Mouse (Mus musculus): ENCODE measurements around the gene Mroh8. TPM values are rescaled to one million over a fixed set of nuclear protein-coding genes. Genes with fewer than 3 reads are reported as not detected.
"Not testable (repeated sequence)": the region's sequence is repeated elsewhere in the genome, so short reads cannot be mapped to it uniquely, and the experiment has no call there.

The Mroh8 gene
- polyA plus RNA-seq, 1 experiment from 2014 or later: 0.74 TPM

- Histone ChIP-seq H3K9ac (no peak overlapping the region), H3K36me3 (replicated peaks) (peaks cover 16% of the 10 kb centered on the region), H3K4me1 (peaks cover 24% of the 10 kb centered on the region), H3K27me3 (replicated peaks) (no peaks in the 10 kb centered on the region), H3K27ac (no peak overlapping the region), H3K9me3 (no peaks in the 10 kb centered on the region), H3K4me2 (no peak overlapping the region), H3K4me3 (no peak overlapping the region)
- no peak for ATAC-seq (replicated peaks)
- 95% methylated on average over 6 of the region's 6 CpGs for WGBS
Measured at GRCm38 (mm10) chr2:157283321-157283720, 4.0 kb upstream of the Mroh8 start.

DNA sequence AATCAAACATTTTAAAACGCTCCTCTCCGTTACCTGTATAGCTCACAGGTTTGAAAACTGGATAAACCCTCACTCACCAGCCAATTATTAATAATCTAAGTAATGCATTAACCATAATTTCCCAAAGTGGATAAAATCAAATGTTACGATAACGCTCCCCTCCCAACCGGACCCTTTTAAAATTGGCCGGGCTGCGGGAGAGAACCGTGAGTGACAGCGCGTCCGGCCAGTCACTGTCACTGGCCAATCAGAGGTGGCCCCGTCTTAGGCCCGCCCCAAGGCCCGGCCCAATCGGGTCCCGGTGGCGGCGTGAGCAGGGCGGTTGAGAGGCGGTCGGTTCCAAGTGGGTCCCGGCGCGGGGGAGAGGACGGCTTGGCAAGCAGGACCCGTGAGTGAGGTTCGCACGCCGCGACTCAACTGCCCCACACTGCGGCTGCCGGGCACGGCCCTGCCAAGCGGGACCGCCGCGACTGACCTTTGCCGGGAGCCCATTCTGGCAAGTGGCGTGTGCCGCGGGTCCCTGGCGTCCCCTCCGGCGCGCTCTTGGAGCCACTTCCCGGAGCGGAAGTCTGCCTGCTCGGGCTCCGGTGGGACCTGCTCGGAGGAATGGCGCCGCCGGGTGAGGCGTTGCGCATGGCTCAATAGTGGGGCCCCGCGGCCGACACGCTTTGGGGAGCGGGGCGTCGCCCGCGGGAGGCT lies 483 bp downstream of the Mroh8 start, which contains the start of gene Rpn2:
Gene Rpn2 (plus strand): TSS at position 301 of the 699 bp plus-strand sequence.
- Histone ChIP-seq H3K9me3 (no peaks in the 10 kb centered on the region), H3K4me2 (peak within 1 kb of the TSS; percentile 57), H3K9ac (peak within 1 kb of the TSS; percentile 78), H3K4me1 (peaks cover 23% of the 10 kb centered on the region), H3K27me3 (replicated peaks) (no peaks in the 10 kb centered on the region), H3K36me3 (replicated peaks) (0 out of 2 replicates have a peak, but pooled peaks cover 5% of the 10 kb centered on the region), H3K27ac (peak within 1 kb of the TSS; percentile 95), H3K4me3 (peak within 1 kb of the TSS; percentile 73)
- peak; percentile 100 for ATAC-seq (replicated peaks)
- WGBS: under 1% methylated on average over 64 of the region's 64 CpGs

- no peak overlapping the region for H3K4me2 ChIP-seq
- no peak overlapping the region for H3K27ac ChIP-seq
- ATAC-seq (replicated peaks): no peak
- no peaks in the 10 kb centered on the region for H3K9me3 ChIP-seq
- no peaks in the 10 kb centered on the region for H3K4me1 ChIP-seq
- no peaks in the 10 kb centered on the region for H3K36me3 ChIP-seq (replicated peaks)
- H3K9ac ChIP-seq: no peak overlapping the region
- H3K4me3 ChIP-seq: no peak overlapping the region
- WGBS: 86% methylated on average over 6 of the region's 6 CpGs
- H3K27me3 ChIP-seq (replicated peaks): no peaks in the 10 kb centered on the region
Measured at GRCm38 (mm10) chr2:157263832-157264231, 15.5 kb downstream of the Mroh8 start.

DNA sequence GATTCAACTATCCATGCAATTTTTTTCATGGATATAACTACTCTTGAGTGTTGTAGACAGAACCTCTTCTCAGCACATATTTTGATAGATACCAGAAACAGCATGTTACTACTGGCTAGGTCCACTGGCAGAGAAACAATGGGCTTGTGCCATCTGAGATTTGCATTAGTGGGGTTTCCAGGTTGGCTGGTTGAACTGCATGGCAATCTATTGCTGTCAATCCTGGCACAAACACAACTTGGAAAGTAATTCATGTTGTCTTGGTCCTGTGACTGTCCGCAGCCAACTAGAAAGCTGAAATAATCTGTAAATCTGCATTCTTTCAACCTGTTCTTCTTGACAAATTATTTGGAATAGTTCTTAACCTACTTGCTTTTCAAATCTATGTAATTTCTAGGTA lies 16.2 kb downstream of the Mroh8 start:
- H3K4me2 ChIP-seq: no peak overlapping the region
- H3K4me1 ChIP-seq: no peaks in the 10 kb centered on the region
- WGBS: 85% methylated on average over 1 of the region's 1 CpGs
- H3K4me3 ChIP-seq: no peak overlapping the region
- ATAC-seq (replicated peaks): no peak
- no peak overlapping the region for H3K27ac ChIP-seq
- no peaks in the 10 kb centered on the region for H3K36me3 ChIP-seq (replicated peaks)
- H3K27me3 ChIP-seq (replicated peaks): no peaks in the 10 kb centered on the region
- no peaks in the 10 kb centered on the region for H3K9me3 ChIP-seq
- H3K9ac ChIP-seq: no peak overlapping the region

DNA sequence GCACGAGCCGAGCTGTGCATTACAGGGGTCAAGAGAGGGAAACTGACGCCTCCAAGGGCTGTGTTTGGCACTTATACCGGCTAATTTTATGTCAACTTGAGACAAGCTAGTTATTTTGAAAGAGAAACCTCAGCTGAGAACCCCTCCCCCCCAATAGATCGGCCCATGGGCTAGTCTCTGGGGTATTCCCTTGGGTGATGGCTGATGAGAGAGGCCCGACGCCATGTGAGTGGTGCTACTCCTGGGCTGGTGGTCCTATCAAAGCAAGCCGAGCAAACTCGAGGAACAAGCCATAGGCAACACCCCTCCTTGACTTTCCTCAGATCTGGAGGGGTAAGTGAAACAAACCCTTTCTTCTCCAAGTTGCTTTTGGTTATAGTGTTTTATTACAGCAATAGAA lies 16.8 kb downstream of the Mroh8 start:
- Histone ChIP-seq H3K27ac (no peak overlapping the region), H3K36me3 (replicated peaks) (no peaks in the 10 kb centered on the region), H3K9me3 (no peaks in the 10 kb centered on the region), H3K4me2 (no peak overlapping the region), H3K9ac (no peak overlapping the region), H3K4me3 (no peak overlapping the region), H3K27me3 (replicated peaks) (no peaks in the 10 kb centered on the region), H3K4me1 (no peaks in the 10 kb centered on the region)
- no peak for ATAC-seq (replicated peaks)
- WGBS: 79% methylated on average over 9 of the region's 9 CpGs

- no peak overlapping the region for H3K4me3 ChIP-seq
- H3K4me2 ChIP-seq: no peak overlapping the region
- WGBS: 76% methylated on average over 5 of the region's 5 CpGs
- H3K9me3 ChIP-seq: no peaks in the 10 kb centered on the region
- H3K27ac ChIP-seq: no peak overlapping the region
- H3K9ac ChIP-seq: no peak overlapping the region
- ATAC-seq (replicated peaks): no peak
- H3K36me3 ChIP-seq (replicated peaks): no peaks in the 10 kb centered on the region
- no peaks in the 10 kb centered on the region for H3K27me3 ChIP-seq (replicated peaks)
- H3K4me1 ChIP-seq: no peaks in the 10 kb centered on the region
Measured at GRCm38 (mm10) chr2:157261930-157262329, 17.4 kb downstream of the Mroh8 start.

DNA sequence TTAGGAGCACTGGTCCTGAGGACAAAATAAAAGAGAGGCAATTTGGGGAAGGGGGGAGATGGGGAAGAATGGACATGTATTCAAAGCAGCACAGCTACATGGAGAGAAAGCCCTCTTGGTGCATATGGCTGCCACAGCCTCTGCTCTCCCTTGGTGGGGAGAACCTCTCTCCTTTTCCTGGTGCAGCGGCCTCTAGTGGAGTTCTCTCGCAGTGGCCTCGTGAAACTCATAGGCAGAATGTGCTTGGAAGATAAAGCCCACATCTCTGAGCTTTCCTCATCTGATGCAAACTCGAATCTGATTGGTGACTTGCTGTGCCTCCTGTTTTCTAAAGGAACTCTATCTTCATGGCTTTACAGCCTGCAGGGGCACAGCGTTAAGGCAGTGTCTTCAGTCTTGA lies 19.6 kb downstream of the Mroh8 start:
- 1% methylated on average over 5 of the region's 5 CpGs for WGBS
- no peak overlapping the region for H3K27ac ChIP-seq
- H3K4me2 ChIP-seq: no peak overlapping the region
- no peaks in the 10 kb centered on the region for H3K27me3 ChIP-seq (replicated peaks)
- H3K9me3 ChIP-seq: no peaks in the 10 kb centered on the region
- H3K4me3 ChIP-seq: no peak overlapping the region
- no peaks in the 10 kb centered on the region for H3K36me3 ChIP-seq (replicated peaks)
- no peaks in the 10 kb centered on the region for H3K4me1 ChIP-seq
- no peak for ATAC-seq (replicated peaks)
- no peak overlapping the region for H3K9ac ChIP-seq

GRCm38 (mm10) chr2:157248111-157248510 lies 31.2 kb downstream of the Mroh8 start:
- Histone ChIP-seq H3K27me3 (replicated peaks) (no peaks in the 10 kb centered on the region), H3K4me2 (no peak overlapping the region), H3K4me1 (no peaks in the 10 kb centered on the region), H3K36me3 (replicated peaks) (no peaks in the 10 kb centered on the region), H3K9ac (no peak overlapping the region), H3K9me3 (no peaks in the 10 kb centered on the region), H3K27ac (no peak overlapping the region), H3K4me3 (no peak overlapping the region)
- ATAC-seq (replicated peaks): no peak

DNA sequence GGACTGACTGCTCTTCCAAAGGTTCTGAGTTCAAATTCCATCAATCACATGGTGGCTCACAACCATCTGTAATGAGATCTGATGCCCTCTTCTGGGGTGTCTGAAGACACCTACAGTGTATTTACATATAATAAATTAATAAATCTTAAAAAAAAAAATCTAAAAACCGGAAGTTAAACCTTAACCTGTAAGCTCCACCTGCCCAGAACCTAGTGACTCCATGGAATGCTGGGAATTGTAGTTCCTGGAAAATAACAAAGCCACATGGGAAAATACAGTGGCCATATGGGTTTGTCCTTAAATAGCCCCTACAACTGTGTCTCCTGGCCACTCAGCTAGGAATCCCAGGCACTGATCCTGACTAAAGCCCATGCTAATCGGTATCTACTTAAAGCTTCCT lies 33.7 kb downstream of the Mroh8 start:
- Histone ChIP-seq H3K9ac (no peak overlapping the region), H3K4me1 (no peaks in the 10 kb centered on the region), H3K9me3 (no peaks in the 10 kb centered on the region), H3K27ac (no peak overlapping the region), H3K27me3 (replicated peaks) (no peaks in the 10 kb centered on the region), H3K4me3 (no peak overlapping the region), H3K4me2 (no peak overlapping the region), H3K36me3 (replicated peaks) (no peaks in the 10 kb centered on the region)
- ATAC-seq (replicated peaks): no peak
- 85% methylated on average over 2 of the region's 2 CpGs for WGBS

DNA sequence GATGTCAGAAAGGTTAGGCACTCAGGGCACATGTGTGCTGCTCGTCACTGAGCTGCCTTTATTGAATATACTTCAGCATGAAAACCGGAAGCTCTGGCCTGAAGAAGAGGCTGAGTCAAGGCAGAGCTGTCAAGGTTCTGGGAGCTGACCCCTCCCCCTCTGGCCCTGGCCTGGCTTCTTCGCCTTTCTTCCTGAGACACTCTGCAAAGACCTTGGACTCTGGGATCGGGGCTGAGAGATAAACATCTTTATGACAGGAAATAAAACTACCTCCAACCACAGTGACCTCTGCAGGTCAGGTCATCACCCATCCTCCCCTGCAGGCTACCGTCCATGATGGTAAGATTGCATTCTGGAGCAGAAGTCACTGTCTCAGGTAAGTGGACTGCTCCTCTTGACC lies 34.3 kb downstream of the Mroh8 start:
- Histone ChIP-seq H3K27ac (no peak overlapping the region), H3K27me3 (replicated peaks) (no peaks in the 10 kb centered on the region), H3K4me1 (no peaks in the 10 kb centered on the region), H3K36me3 (replicated peaks) (no peaks in the 10 kb centered on the region), H3K4me2 (no peak overlapping the region), H3K9me3 (no peaks in the 10 kb centered on the region), H3K4me3 (no peak overlapping the region), H3K9ac (no peak overlapping the region)
- no peak for ATAC-seq (replicated peaks)
- WGBS: 59% methylated on average over 5 of the region's 5 CpGs

DNA sequence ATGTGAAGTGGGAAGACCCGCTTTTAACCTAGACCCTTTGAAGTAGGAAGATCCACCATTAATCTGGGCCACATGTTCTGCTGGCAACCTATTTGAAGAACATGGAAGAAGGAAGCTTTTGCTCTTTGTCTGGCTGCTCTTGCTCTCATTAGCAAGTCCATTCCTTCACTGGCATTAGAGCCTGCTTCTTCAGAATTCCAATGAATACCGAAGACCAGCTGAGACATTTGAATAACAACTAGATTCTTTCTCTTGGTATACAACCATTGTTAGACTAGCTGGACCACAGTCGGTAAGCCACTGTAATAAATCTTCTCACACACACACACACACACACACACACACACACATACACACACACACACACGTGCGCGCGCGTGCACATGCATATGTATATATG lies 43.4 kb downstream of the Mroh8 start:
- Histone ChIP-seq H3K36me3 (replicated peaks) (no peaks in the 10 kb centered on the region), H3K4me3 (no peak overlapping the region), H3K4me2 (no peak overlapping the region), H3K4me1 (no peaks in the 10 kb centered on the region), H3K27ac (no peak overlapping the region), H3K9me3 (no peaks in the 10 kb centered on the region), H3K9ac (no peak overlapping the region), H3K27me3 (replicated peaks) (no peaks in the 10 kb centered on the region)
- WGBS: 79% methylated on average over 8 of the region's 8 CpGs
- ATAC-seq (replicated peaks): no peak

DNA sequence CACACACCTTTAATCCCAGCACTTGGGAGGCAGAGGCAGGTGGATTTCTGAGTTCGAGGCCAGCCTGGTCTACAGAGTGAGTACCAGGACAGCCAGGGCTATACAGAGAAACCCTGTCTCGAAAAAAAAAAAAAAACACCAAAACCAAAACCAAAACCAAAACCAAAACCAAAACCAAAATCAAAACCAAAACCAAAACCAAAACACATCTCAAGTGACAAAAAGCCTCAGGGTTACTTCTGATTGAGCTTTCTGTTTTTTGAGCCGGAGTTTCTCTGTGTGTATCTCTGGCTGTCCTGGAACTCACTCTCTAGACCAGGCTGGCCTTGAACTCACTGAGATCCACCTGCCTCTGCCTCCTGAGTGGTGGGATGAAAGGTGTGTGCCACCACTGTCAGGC lies 57.4 kb downstream of the Mroh8 start:
- not testable (repeated sequence) for H3K27ac ChIP-seq; H3K9me3 ChIP-seq; H3K36me3 ChIP-seq (replicated peaks); H3K4me3 ChIP-seq; ATAC-seq (replicated peaks); H3K4me1 ChIP-seq; H3K9ac ChIP-seq; H3K4me2 ChIP-seq; H3K27me3 ChIP-seq (replicated peaks)
- WGBS: 80% methylated on average over 3 of the region's 3 CpGs

- no peak for ATAC-seq (replicated peaks)
- no peak overlapping the region for H3K4me3 ChIP-seq
- no peak overlapping the region for H3K4me2 ChIP-seq
- H3K9ac ChIP-seq: no peak overlapping the region
- no peaks in the 10 kb centered on the region for H3K27me3 ChIP-seq (replicated peaks)
- no peaks in the 10 kb centered on the region for H3K9me3 ChIP-seq
- no peak overlapping the region for H3K27ac ChIP-seq
- no peaks in the 10 kb centered on the region for H3K36me3 ChIP-seq (replicated peaks)
- no peaks in the 10 kb centered on the region for H3K4me1 ChIP-seq
- WGBS: 83% methylated on average over 6 of the region's 6 CpGs
Measured at GRCm38 (mm10) chr2:157220108-157220507, 59.2 kb downstream of the Mroh8 start.

Data from midbrain, embryonic 15.5 days (tissue).